Mouse (Mus musculus) heart, adult 8-10 months (tissue): Measurements from ENCODE around the gene Asf1b. TPM values are rescaled to one million over a fixed set of nuclear protein-coding genes. Genes with fewer than 3 reads are reported as not detected.

Source experiments
- DNase-seq: peaks from one replicate; pipeline ENCODE4 v3.0.0; 2022; ENCODE audit warnings: low spot score
- microRNA-seq: library from miRNA; unstranded; fragments of <30 nt; microRNA quantifications from one replicate; pipeline ENCODE4 v1.2.0, GENCODE M21; 2022
- total RNA-seq, 4 experiments: library from RNA; stranded (reverse); gene quantifications; 2 replicates each; pipeline ENCODE4 v1.2.4; 2022

The Asf1b gene
- total RNA-seq, 4 experiments from 2014 or later = 0.81 to 2.4 (median 1.7) TPM

- no peak for DNase-seq
Observed at GRCm38 (mm10) chr8:84015833-84016232, 60.5 kb downstream of the Asf1b start.

- no peak for DNase-seq
Observed at GRCm38 (mm10) chr8:84019738-84020137, 64.4 kb downstream of the Asf1b start.

Small RNAs within 50 kb of the gene (microRNA-seq; reads per million reads assigned to microRNA genes)
- gene Gm44330 (not detected), gene Gm44450 (not detected), gene Mir1199 (13.4 reads per million, percentile 30 among the genes with 10 or more reads in this experiment), gene Mir8111 (9.2 reads per million, percentile 23 among the genes with 10 or more reads in this experiment)

Other genes with a start within 250 kb of the Asf1b start
- 10 to 100 TPM; 14.2 to 17.0 (median 15.4) TPM for gene Ddx39, start 240.3 kb upstream of the Asf1b start, total RNA-seq
- gene Adgre5, start 214.2 kb upstream of the Asf1b start, total RNA-seq = 10 to 100 TPM; 42.4 to 50.4 (median 43.5) TPM
- gene Adgrl1, start 55.4 kb upstream of the Asf1b start, total RNA-seq = 10 to 100 TPM; 10.8 to 17.6 (median 14.2) TPM
- gene Gm10644, start 302 bp upstream of the Asf1b start, total RNA-seq = 1 to 10 TPM; 1.3 to 2.5 (median 1.9) TPM
- gene Prkaca, start 17.5 kb downstream of the Asf1b start, total RNA-seq = 100 to 1,000 TPM; 314 to 382 (median 360) TPM
- 10 to 100 TPM; 26.4 to 28.5 (median 27.2) TPM for gene Samd1, start 42.2 kb downstream of the Asf1b start, total RNA-seq
- gene 1700067K01Rik, start 46.0 kb downstream of the Asf1b start, total RNA-seq = under 1 TPM in 3 of 4 experiments, not detected in 1; 0.25 to 0.50 (median 0.33) TPM
- gene 2210011C24Rik, start 56.7 kb downstream of the Asf1b start, total RNA-seq = 1 to 10 TPM; 1.6 to 4.0 (median 3.2) TPM
- gene Palm3, start 66.0 kb downstream of the Asf1b start, total RNA-seq = under 1 TPM; 0.11 to 0.41 (median 0.23) TPM
- 1 to 10 TPM; 2.7 to 4.5 (median 3.1) TPM for gene Il27ra, start 87.1 kb downstream of the Asf1b start, total RNA-seq
- gene Rln3, start 89.5 kb downstream of the Asf1b start, total RNA-seq = not detected
- 1 to 10 TPM; 4.6 to 7.5 (median 5.4) TPM for gene Gm10643, start 109.6 kb downstream of the Asf1b start, total RNA-seq
- gene Rfx1, start 111.3 kb downstream of the Asf1b start, total RNA-seq = 10 to 100 TPM in 1 of 4 experiments, 1 to 10 TPM in 3; 6.7 to 10.0 (median 9.2) TPM
- gene Dcaf15, start 149.3 kb downstream of the Asf1b start, total RNA-seq = 1 to 10 TPM; 6.3 to 8.2 (median 8.0) TPM
- under 1 TPM in 2 of 4 experiments, not detected in 2; 0.11 TPM for gene Podnl1, start 170.5 kb downstream of the Asf1b start, total RNA-seq
- gene Cc2d1a, start 192.4 kb downstream of the Asf1b start, total RNA-seq = 10 to 100 TPM; 10.9 to 14.6 (median 12.3) TPM
- 1 to 10 TPM in 1 of 4 experiments, under 1 TPM in 3; 0.17 to 1.2 (median 0.31) TPM for gene 4930432K21Rik, start 192.5 kb downstream of the Asf1b start, total RNA-seq
- gene Nanos3, start 229.7 kb downstream of the Asf1b start, total RNA-seq = 1 to 10 TPM in 3 of 4 experiments, under 1 TPM in 1; 0.98 to 1.7 (median 1.5) TPM